Mouse (Mus musculus): ENCODE measurements around the gene Arhgap28. TPM values are rescaled to one million over a fixed set of nuclear protein-coding genes. Genes with fewer than 3 reads are reported as not detected.

Gene Arhgap28
- total RNA-seq, 2 experiments from 2014 or later = 4.6 to 6.2 TPM

GRCm38 (mm10) chr17:67994861-67995260, 9.1 kb downstream of the Arhgap28 start:
- intact Hi-C loops (cut with DNase I) = no loop called here
- no peak for DNase-seq

- intact Hi-C loops (cut with DNase I) = no loop called here
- no peak for DNase-seq
These were observed 10.4 kb downstream of the Arhgap28 start for GRCm38 (mm10) chr17:67993371-67994045.

GRCm38 (mm10) chr17:67989716-67990115, 14.2 kb downstream of the Arhgap28 start:
- no peak for DNase-seq
- intact Hi-C loops (cut with DNase I) = no loop called here

DNA sequence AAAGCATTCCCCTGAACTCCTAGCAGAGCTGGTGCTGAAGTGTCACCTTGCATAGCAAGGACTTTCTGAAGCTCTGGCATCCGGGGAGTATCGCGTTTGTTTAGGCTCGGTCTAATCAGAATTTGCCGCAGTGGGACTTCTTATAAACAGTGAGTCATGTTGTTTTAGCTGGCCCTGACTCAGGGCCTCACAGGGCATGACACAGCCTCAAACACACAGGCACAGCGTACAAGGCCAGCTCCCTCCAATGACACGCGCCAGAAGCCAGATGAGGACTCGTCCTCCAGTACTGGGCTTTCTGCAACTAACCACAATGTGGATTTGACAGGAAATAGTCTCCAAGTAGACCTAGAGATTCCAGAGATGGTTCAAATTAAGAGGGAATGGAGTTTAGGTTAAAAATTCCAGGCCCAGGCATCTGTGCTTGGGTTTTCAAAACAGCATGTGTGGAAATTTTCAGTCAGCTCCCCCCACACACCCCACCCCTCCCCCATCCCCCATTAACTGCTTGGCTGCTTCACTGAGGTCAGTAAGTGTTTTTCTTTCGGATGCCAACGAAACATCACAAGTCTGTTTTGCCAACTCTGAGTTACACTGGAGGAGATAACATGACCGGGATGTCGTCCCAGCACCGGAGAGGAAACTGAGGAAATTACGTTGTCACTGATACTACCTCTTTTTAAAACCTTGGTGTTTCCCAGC, 14.8 kb downstream of the Arhgap28 start:
- peak; percentile 53 to 63 for DNase-seq
- intact Hi-C loops (cut with DNase I) = no loop called here

- DNase-seq = no peak
- intact Hi-C loops (cut with DNase I) = no loop called here
These were observed 18.4 kb downstream of the Arhgap28 start for GRCm38 (mm10) chr17:67985532-67985931.

- intact Hi-C loops (cut with DNase I) = no loop called here
- no peak for DNase-seq
These were observed 23.3 kb downstream of the Arhgap28 start for GRCm38 (mm10) chr17:67980573-67980972.

GRCm38 (mm10) chr17:67979248-67979647, 24.7 kb downstream of the Arhgap28 start:
- intact Hi-C loops (cut with DNase I) = loop anchor here (5.0 kb wide), 1 partner anchor 107 kb away; no protein-coding TSS in a partner anchor
- no peak for DNase-seq

DNA sequence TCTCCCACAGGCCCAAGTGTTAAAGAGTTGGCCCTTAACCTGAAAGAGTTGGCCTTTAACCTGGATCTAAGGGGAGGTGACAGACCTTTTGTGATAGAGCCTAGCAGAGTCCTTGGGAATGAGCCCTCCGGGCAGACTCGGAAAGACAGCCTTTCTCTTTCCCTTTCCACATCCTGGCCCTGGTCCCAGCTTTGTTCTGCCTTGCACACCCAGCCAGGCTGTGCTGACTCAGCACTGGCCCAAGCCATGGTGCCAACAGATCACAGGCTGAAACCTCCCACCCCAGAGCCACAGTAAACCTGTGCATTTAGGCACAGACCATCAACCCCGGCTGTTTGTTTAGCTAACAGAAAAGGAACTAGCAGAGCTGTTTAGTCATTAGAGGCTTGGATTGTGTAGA, 25.1 kb downstream of the Arhgap28 start:
- DNase-seq = peak; percentile 73 to 81
- intact Hi-C loops (cut with DNase I) = loop anchor here (5.0 kb wide), 1 partner anchor 106 kb away; no protein-coding TSS in a partner anchor

DNA sequence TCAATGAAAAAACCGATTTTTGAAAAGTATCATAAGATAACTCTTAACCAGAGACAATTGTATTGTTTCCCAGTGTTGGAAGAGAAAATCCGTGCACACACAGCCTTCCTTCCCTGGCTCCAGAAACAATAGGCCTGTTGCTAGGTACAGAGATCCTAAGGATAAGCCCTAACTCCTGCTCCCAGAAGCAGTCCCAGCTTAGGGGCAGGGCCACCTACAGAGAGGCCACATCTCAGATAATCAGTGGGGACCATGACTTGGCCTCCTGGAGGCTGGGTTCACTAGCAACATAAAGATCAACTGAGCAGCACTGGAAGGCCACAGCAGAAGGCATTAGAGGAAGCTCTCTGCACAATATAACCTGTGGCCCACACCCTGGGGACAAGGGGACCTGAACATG, 27.5 kb downstream of the Arhgap28 start:
- no peak for DNase-seq
- intact Hi-C loops (cut with DNase I) = loop anchor here (5.0 kb wide), 1 partner anchor 104 kb away; no protein-coding TSS in a partner anchor

DNA sequence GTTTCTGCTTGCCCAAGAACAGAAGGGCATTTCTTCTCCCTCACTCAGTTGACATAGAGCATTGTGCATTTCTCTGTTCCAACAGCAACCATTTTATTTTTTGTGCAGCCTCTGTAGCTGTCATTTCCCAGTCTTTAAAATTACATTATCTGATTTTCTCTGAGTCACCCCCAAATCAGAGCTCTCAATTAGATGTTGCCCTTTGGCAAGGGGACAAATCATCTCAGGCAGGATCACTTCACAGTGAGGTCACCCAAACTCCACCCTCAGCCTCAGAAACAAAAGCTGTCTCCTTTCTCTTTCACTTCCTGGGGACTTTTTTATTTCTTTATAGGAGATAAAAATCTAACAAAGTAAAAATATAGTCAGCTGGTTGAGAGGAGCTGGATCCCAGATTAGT, 27.9 kb downstream of the Arhgap28 start:
- DNase-seq = no peak
- intact Hi-C loops (cut with DNase I) = loop anchor here (5.0 kb wide), 1 partner anchor 104 kb away; no protein-coding TSS in a partner anchor

GRCm38 (mm10) chr17:67974679-67975078, 29.2 kb downstream of the Arhgap28 start:
- no peak for DNase-seq
- intact Hi-C loops (cut with DNase I) = loop anchor here (5.0 kb wide), 1 partner anchor 102 kb away; no protein-coding TSS in a partner anchor

- no peak for DNase-seq
- intact Hi-C loops (cut with DNase I) = no loop called here
These were observed 36.9 kb downstream of the Arhgap28 start for GRCm38 (mm10) chr17:67966853-67967540.

- DNase-seq = no peak
- intact Hi-C loops (cut with DNase I) = no loop called here
These were observed 41.1 kb downstream of the Arhgap28 start for GRCm38 (mm10) chr17:67962858-67963257.

DNA sequence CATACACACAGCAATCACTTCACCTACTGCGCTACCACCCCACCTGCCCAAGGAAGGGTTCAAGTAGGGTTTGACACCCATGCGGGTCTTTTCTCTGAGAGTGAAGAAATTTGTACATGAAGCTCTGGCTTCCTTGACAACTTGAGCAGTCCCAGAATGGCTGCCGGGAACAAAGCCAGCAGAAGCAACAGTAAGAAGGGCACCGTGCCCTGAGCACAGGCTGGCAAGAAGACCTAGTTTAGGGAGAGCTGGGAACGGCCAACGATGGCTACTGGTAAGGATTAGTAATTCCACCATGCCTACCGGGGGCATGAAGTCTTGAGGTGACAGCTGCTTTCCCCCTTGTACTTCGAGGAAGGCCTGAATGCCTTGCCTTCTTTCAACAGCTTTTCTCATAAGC, 41.9 kb downstream of the Arhgap28 start:
- intact Hi-C loops (cut with DNase I) = no loop called here
- no peak for DNase-seq

DNA sequence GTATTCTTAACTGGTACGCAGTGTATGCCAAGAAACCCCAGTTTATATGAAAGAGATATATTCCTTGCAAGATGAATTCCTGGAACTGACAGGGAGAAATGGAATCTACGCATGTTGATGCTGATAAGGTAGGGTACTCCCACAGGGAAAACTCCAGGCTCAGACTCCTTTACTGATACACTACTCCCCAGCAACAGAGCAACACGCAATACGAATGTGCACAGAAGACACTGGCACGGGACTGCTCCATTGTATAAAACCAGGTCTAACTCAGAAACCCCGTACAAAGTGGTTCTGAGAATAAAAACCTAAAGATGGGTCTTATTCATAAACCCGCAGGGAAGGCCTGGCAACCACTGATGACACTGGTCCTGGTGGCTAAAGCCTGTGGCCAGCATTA, 45.0 kb downstream of the Arhgap28 start:
- DNase-seq = no peak
- intact Hi-C loops (cut with DNase I) = no loop called here

DNA sequence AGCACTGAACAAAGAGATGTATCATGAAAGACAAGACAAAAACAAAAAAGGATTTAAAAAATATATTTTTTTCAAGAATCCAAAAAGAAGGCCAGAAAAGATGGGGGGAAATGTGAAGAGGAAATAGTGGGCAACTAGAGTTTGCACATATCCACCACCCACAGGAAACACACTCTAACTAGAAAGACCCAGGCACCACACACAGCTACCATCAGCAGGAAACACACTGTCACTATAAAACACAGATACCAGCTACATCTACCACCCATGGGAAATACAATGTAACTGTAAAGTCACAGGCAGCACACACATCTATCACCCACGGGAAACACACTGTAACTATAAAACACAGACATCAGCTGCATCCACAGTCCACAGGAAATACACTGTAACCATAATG, 46.3 kb downstream of the Arhgap28 start:
- no peak for DNase-seq
- intact Hi-C loops (cut with DNase I) = no loop called here

GRCm38 (mm10) chr17:67955876-67956690, 47.8 kb downstream of the Arhgap28 start:
- intact Hi-C loops (cut with DNase I) = no loop called here
- DNase-seq = no peak

- DNase-seq = no peak
- intact Hi-C loops (cut with DNase I) = loop anchor here (5.0 kb wide), 1 partner anchor 47 kb away; the partner anchor contains the start of gene Arhgap28
These were observed 49.0 kb downstream of the Arhgap28 start for GRCm38 (mm10) chr17:67954961-67955360.

GRCm38 (mm10) chr17:67950523-67951213, 53.3 kb downstream of the Arhgap28 start:
- intact Hi-C loops (cut with DNase I) = loop anchor here (5.0 kb wide), 1 partner anchor 52 kb away; the partner anchor contains the start of gene Arhgap28
- DNase-seq = peak in 1 of 2 experiments; percentile 10

GRCm38 (mm10) chr17:67948601-67949000, 55.3 kb downstream of the Arhgap28 start:
- intact Hi-C loops (cut with DNase I) = no loop called here
- DNase-seq = no peak

Measured in heart, postnatal 14 days (tissue).